Mouse (Mus musculus): ENCODE results near the gene Lpin2. TPM values are rescaled to one million over a fixed set of nuclear protein-coding genes. Genes with fewer than 3 reads are reported as not detected.

Lpin2 gene
- total RNA-seq, 2 experiments from 2014 or later, result 26.1 to 26.4 TPM

DNA sequence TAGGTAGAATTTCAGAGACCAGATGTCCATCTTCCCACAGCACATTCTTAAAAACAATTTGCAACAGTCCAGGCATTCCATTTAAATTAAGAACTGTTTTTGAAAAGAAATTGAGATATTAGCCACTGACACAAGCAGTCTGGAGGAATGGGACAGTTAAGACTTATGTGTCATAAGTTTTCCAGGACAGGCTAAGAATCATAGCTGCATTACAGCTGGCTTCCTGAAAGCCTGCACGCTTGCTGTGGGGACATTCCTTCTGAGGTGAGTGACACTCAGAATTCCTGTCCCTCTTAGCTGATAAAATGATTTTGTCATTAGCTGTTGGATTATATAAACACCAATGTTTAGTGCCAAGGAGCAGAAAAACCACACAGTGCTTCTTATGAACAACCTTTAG lies 12.7 kb upstream of the Lpin2 start:
- no peak for ATAC-seq (replicated peaks; ENCODE audit: poor library complexity)

- ATAC-seq (replicated peaks; ENCODE audit: poor library complexity), result peak; percentile 54
Observed at GRCm38 (mm10) chr17:71171161-71171560, 11.2 kb upstream of the Lpin2 start.

DNA sequence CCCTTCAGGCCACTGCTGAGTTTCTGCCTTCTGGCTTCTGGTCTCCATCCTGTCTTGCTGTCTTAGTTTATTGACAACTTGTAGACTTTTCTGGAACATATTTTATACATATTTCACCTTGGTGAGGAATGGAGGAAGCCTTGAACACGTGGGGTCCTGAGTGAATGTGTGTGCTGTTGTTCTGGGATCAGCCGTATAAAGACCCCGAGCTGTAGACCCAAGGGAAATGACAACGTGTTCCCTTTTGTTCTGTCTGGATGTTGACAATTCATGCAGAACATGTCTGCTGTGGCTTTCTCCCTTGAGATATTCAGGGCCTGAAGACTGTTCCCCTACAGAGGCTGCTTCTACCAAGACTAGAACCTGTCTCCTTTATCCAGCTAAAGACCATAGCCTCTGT lies 5.0 kb upstream of the Lpin2 start:
- no peak for ATAC-seq (replicated peaks; ENCODE audit: poor library complexity)

GRCm38 (mm10) chr17:71177949-71178348 lies 4.4 kb upstream of the Lpin2 start:
- ATAC-seq (replicated peaks; ENCODE audit: poor library complexity), result no peak

DNA sequence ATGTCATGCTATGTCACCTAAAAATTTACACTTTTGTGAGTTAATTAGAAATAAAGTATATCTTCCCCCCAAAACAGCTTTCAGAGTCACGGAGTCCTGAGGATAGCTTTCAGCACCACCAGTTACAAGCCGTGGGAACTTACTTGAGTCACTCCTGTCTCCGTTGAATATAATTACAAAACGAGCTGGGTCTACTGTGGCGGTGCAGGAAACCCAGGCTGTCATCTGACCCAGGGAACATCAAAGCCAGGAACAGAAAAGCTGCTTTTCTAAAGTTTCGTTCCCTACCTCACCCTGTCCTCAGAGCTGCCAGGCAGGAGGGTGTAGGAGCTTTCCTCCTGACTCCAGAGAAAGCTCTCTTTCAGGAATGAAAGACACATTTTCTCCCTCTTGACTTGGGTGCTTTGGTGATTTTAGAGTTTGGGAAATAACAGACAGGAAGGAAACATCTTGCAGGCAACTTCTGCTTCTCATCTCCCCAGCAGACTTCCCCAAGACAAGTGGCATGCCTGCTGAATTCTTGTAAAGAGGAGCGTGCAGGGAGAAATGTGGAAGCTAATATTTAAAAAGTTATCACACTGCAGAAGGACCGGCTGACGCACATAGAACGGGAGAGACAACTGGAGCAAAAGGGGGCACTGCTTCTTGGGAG lies 3.7 kb upstream of the Lpin2 start:
- ATAC-seq (replicated peaks; ENCODE audit: poor library complexity), result peak; percentile 43

GRCm38 (mm10) chr17:71179551-71180309 lies 2.6 kb upstream of the Lpin2 start:
- ATAC-seq (replicated peaks; ENCODE audit: poor library complexity), result no peak

- ATAC-seq (replicated peaks; ENCODE audit: poor library complexity), result no peak
Observed at GRCm38 (mm10) chr17:71180601-71181000, 1.8 kb upstream of the Lpin2 start.

DNA sequence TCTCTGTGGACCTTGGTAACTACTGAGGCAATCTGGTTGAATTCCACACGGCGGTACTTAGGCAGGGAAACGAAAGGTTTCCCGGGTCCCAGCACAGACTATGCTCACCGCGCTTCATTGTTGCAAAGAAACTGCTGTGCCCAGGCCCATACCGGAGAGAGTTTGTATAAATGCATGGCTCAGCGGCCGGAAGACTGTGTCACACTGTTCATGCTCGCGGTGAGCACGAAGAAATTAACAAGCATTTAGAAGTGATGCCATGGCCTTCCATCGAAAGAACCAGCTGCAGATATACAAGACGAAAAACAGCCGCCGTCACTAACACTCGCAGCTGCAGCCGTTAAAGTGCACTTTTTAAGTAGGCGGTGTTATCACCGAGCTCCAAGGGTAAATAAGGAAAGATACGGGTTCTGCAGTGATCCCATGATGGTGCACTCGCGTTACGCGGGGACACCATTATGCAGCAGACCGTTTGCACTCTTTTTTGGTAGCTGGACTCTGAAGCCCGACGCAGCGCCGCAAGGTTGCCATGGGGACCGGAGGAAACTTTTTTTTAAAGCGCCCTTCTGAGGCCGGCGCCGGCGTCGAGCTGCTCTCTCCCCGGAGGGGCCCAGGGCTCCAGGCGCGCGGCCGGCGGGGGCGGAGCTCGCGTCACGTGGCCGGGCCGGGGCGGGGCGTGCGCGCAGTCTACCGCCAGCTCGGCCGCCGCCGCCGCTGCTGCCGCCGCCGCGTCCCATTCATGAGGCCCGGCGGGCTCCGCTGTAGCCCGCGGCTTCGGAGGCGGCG lies 704 bp downstream of the Lpin2 start:
- peak; percentile 51 for ATAC-seq (replicated peaks; ENCODE audit: poor library complexity)

DNA sequence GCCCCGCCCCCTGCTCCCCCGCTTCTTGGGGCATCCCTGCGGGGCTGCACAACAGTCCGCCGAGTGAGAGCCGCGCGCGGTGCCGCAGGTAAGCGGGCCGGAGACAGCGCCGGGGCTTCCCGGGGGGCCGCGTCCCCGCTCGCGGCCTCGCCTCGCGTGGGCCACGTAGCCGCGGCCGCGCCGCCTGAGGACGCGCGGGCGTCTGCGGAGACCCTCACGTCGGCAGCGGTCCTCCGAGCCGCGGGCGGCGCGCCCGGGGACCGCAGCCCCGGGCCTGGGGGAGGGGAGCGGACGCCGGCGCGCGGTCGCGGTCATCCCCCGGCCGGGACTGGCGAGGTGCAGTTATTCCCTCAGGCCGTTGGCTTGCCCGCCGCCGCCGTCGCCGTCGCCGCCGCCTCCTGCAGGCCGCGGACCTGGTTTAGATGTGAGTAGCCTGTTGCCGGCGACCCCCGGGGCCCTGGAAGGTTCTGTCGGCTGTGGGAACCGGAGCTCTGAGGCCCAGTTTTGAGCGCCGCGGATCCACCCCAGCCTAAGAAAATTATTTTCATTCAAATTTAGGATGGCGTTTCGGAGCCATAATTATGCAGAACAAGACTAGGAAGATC lies 1.4 kb downstream of the Lpin2 start:
- ATAC-seq (replicated peaks; ENCODE audit: poor library complexity), result no peak

GRCm38 (mm10) chr17:71184356-71185111 lies 2.2 kb downstream of the Lpin2 start:
- peak; percentile 26 for ATAC-seq (replicated peaks; ENCODE audit: poor library complexity)

DNA sequence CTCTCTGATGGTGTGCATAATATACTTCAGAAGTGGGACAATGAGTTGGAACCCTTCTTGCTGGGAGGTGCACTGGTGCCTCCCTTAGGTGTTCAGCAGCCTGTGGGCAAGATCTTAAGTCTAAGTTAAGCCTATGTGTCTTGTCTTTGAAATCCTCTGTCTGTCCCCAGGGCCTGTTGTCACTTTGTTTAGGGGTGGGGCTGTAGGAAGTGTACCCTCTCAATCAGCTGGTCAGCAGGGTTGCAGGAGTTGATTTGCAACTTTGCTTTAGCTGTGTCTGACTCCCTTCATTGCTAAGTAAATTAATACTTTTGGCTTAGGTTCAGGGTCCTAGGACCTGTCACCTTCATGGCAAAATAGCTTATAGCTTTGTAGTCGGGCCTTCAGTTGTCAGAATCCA lies 3.0 kb downstream of the Lpin2 start:
- no peak for ATAC-seq (replicated peaks; ENCODE audit: poor library complexity)

DNA sequence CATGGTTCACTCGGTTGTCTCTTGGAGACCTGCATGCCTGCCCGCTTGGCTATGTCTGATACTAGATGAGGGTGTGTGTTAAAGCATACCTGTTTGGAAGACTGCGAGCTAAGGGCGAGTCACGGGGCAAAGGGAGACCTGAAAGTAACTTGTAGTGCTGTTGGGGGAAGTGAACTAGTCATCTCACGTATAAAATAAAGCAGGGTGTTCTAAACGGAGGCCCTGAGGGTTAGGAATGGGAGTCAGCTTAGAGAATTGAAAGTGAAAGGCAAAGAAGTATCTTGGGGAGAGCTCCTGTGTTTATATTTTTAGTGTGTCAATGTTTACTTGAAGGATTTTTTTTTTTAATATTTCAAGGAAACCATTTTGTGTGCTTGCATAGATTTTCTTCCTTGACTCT lies 8.2 kb downstream of the Lpin2 start:
- 0 out of 2 replicates have a peak, but pooled peaks have one; percentile 11 for ATAC-seq (replicated peaks; ENCODE audit: poor library complexity)

DNA sequence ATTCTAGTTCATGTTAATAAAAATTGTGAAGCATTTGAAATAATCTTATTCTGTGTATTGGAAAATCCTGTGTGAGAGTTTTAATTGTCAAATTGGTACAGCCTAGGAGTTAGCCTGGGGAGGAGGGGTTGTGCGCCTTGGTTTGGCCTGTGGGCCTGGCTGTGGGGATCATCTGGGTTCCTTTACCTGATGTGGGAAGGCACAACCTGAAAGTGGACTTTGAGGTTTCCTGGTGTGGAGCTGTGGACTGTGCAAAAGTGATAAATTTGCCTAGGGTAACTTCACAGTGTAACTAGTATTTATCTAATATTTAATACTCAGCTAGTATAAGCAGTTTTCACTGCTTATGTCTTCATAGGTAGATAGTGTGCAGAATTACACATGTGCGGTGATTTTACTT lies 8.7 kb downstream of the Lpin2 start:
- ATAC-seq (replicated peaks; ENCODE audit: poor library complexity), result no peak

DNA sequence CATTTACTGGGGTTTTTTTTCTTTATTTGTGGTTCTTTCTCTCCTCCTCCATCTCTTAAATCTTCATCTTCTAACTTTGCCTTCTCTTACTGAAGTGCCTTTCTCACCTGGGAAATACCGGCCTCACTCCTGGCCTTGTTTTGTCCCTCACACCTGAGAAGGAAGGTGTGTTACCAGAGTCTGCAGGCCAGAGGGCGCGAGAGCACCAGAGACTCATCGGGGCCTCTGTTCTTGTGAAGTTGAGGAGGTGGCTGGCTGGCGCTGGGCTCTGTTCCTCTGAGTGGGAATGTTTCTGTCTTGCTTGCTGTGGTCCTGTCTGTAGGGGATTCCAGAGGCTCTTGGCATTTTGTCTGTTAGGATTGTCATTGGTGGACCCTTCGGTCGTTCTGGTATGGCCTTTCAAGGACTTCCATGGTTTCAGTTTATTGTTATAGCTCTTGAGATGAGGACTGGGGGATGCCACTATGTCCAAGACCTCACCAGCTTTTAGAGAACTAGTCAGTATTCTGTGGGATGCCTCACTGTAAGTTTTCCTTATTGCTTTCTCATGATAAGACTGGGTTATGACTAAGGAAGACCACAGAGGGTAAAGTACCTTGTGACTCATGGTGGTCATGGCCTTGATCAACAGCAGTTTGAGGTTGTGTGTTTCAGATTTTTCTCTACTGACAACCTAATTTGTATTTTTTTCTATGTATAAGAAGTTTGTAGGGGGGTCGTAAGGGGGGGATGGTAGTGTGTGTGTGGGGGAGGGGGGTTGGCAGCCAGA lies 9.5 kb downstream of the Lpin2 start:
- peak; percentile 22; the same call in 1 of the 2 replicates for ATAC-seq (replicated peaks; ENCODE audit: poor library complexity)

DNA sequence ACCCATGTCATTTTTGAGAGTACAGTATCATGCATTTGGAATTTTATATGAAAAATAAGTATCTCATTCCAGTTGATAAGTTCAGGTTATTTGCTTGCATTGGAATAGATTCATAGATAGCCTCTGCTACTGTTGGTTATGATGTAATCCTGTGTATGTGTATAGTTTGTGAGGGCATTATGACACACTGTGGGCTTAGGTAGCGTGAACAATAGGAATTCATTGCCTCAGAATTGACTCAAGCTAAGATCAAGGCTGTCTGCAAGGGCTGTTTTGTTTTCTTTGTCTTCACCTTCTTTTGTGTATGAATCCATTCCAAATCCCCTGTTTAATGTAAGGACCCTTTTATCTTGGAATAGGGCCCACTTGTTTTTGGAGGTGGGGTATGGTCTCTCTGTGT lies 10.7 kb downstream of the Lpin2 start:
- no peak for ATAC-seq (replicated peaks; ENCODE audit: poor library complexity)

- ATAC-seq (replicated peaks; ENCODE audit: poor library complexity), result no peak
Observed at GRCm38 (mm10) chr17:71193485-71193884, 11.1 kb downstream of the Lpin2 start.

DNA sequence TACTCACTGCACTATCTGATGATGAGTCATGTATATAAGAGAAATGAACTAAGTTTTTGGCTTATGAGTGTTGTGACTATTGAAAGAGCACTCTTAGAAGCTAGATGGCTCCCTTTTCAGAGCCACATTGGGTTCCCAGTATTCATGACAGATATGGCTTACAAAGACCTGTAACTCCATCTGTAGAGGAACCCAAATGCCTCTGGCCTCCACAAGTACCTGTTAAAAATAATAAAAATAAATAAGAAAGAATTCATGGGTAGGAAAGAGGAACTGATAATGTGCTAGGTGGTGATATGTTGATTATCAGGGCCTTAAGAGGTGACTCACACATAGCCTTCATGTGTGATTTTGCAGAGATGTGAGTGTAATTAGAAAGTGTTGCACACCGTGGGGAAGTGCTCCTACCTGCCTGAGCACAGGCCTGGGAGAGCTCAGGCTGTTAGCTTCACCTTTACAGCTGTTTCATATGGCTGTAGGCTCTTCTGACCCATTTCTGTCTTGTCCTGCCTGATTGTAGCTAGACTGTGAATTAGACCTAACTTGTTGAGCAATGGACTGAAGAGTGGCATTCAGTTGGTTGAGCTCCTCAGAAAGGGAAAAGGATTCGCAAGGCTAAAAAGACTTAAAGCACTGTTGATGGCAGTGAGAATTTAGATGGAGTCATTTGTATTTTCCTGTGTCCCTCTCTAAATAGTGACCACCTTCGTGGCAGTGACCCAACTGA lies 12.7 kb downstream of the Lpin2 start:
- ATAC-seq (replicated peaks; ENCODE audit: poor library complexity), result no peak

DNA sequence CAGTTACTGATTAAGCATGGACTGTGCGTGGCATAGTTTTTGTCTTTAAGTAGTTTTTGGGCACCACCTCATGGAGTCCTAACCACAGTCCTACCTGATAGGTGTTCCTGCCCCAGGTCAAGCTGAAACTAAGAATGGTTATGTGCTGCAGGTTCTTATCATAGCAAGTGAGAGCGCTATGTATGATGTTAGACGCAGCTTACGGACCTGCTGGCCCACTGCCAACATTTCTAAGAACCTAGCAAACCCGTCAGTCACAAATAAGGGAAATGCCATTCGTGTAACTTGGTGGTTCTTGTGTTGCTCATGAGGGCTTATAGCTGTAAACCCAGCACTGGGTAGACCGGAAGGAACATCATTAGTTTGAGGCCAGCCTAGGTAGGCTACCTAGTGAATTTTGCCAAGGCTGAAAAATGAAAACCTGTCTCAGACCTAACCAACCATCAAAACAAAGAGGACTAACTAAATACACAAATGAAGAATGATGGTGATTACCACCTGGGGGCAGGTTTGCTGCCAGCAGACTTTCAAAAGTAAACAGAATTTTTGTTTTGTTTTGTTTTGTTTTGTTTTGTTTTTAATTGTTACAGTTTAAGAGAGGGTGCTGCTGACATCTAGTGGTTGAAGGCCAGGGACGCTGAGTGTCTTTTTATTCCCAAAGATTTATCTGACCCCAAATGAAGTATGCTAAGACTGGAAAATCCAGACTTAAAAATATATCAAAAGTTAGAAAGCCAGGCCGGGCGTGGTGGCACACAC lies 13.5 kb downstream of the Lpin2 start:
- ATAC-seq (replicated peaks; ENCODE audit: poor library complexity), result peak; percentile 54
